Mouse (Mus musculus) heart, embryonic 15.5 days (tissue): ENCODE data around the gene Mpzl1. TPM values are rescaled to one million over a fixed set of nuclear protein-coding genes. Genes with fewer than 3 reads are reported as not detected.

Source experiments
- ATAC-seq: fragments of 200-750 bp; cut with Nextera tagmentation; replicated peaks from 2 replicates; pipeline ENCODE4 v1.8.0; 2017; ENCODE audit warnings: low read depth, moderate TSS enrichment; ENCODE audit not compliant: insufficient number of reproducible peaks, insufficient read depth, low FRiP score
- H3K27ac ChIP-seq: fragments of 300-500 bp; sonication (generic); 2 replicates; pipeline ENCODE4 v1.5.1; 2015; ENCODE audit warnings: mild to moderate bottlenecking, inconsistent platforms
- H3K27me3 ChIP-seq: fragments of 300-500 bp; sonication (generic); 2 replicates; pipeline ENCODE4 v1.6.1; 2015; ENCODE audit warnings: inconsistent platforms
- H3K36me3 ChIP-seq: fragments of 300-500 bp; sonication (generic); 2 replicates; pipeline ENCODE4 v1.6.1; 2015; ENCODE audit warnings: mild to moderate bottlenecking, inconsistent platforms
- H3K4me1 ChIP-seq: fragments of 300-500 bp; sonication (generic); replicated peaks from 2 replicates; pipeline ENCODE4 v1.6.1; 2015; ENCODE audit warnings: inconsistent platforms
- H3K4me2 ChIP-seq: fragments of 300-500 bp; sonication (generic); 2 replicates; pipeline ENCODE4 v1.6.1; 2015; ENCODE audit warnings: inconsistent platforms, mild to moderate bottlenecking, moderate library complexity
- H3K4me3 ChIP-seq: fragments of 300-500 bp; sonication (generic); 2 replicates; pipeline ENCODE4 v1.5.1; 2015; ENCODE audit warnings: mild to moderate bottlenecking, inconsistent platforms
- H3K9ac ChIP-seq: fragments of 300-500 bp; sonication (generic); 2 replicates; pipeline ENCODE4 v1.6.1; 2015; ENCODE audit warnings: mild to moderate bottlenecking, inconsistent platforms
- H3K9me3 ChIP-seq: fragments of 300-500 bp; sonication (generic); replicated peaks from 2 replicates; pipeline ENCODE4 v1.6.1; 2016; ENCODE audit warnings: inconsistent platforms
- WGBS: fragments of 180-500 bp; shearing (Covaris S2); methylation state at CpG from one replicate; pipeline ENCODE4 v1.1.7; 2015; ENCODE audit warnings: mixed read lengths; 5-methylcytosine and 5-hydroxymethylcytosine counted together
- polyA plus RNA-seq: library from polyadenylated mRNA; unstranded; fragments of >200 nt; fragmentation: Nextera tagmentation; extraction: Ambion mirVana; gene quantifications from 2 replicates; pipeline ENCODE4 v1.2.1, GENCODE M21; 2015

Gene Mpzl1
- polyA plus RNA-seq, 1 experiment from 2014 or later, result 89.9 TPM

- 33% methylated on average over 17 of the region's 17 CpGs for WGBS
- no peaks in the 10 kb centered on the region for H3K9me3 ChIP-seq
- peaks cover 34% of the 10 kb centered on the region for H3K4me1 ChIP-seq
- peak overlapping the region; percentile 94 for H3K4me3 ChIP-seq
- peak overlapping the region; percentile 98 for H3K27ac ChIP-seq
- H3K27me3 ChIP-seq, result no peaks in the 10 kb centered on the region
- no peaks in the 10 kb centered on the region for H3K36me3 ChIP-seq
- no peak for ATAC-seq
- peak overlapping the region; percentile 74 for H3K4me2 ChIP-seq
- H3K9ac ChIP-seq, result peak overlapping the region; percentile 53
Observed at GRCm38 (mm10) chr1:165635055-165635897, 938 bp upstream of the Mpzl1 start.

GRCm38 (mm10) chr1:165633345-165633744 lies 993 bp downstream of the Mpzl1 start:
- Histone ChIP-seq H3K27me3 (no peaks in the 10 kb centered on the region), H3K27ac (peak overlapping the region; percentile 98; the same call in 1 of the 2 replicates), H3K9me3 (no peaks in the 10 kb centered on the region), H3K36me3 (no peaks in the 10 kb centered on the region), H3K4me2 (peak overlapping the region; percentile 74), H3K4me3 (peak overlapping the region; percentile 94), H3K9ac (peak overlapping the region; percentile 90), H3K4me1 (peaks cover 39% of the 10 kb centered on the region)
- no peak for ATAC-seq
- 8% methylated on average over 12 of the region's 12 CpGs for WGBS

- 79% methylated on average over 8 of the region's 8 CpGs for WGBS
- no peak overlapping the region for H3K9ac ChIP-seq
- no peaks in the 10 kb centered on the region for H3K9me3 ChIP-seq
- H3K4me2 ChIP-seq, result no peak overlapping the region
- H3K36me3 ChIP-seq, result no peaks in the 10 kb centered on the region
- no peaks in the 10 kb centered on the region for H3K27me3 ChIP-seq
- H3K4me3 ChIP-seq, result no peak overlapping the region
- H3K4me1 ChIP-seq, result peaks cover 46% of the 10 kb centered on the region
- no peak for ATAC-seq
- H3K27ac ChIP-seq, result no peak overlapping the region
Observed at GRCm38 (mm10) chr1:165631136-165631535, 3.2 kb downstream of the Mpzl1 start.

- Histone ChIP-seq H3K4me1 (peaks cover 42% of the 10 kb centered on the region), H3K4me3 (no peak overlapping the region), H3K36me3 (no peaks in the 10 kb centered on the region), H3K27me3 (no peaks in the 10 kb centered on the region), H3K27ac (peak overlapping the region; percentile 34), H3K9me3 (no peaks in the 10 kb centered on the region), H3K9ac (no peak overlapping the region), H3K4me2 (0 out of 2 replicates have a peak overlapping the region, but pooled peaks have one; percentile 3)
- no peak for ATAC-seq
- 43% methylated on average over 8 of the region's 8 CpGs for WGBS
Observed at GRCm38 (mm10) chr1:165629975-165630374, 4.4 kb downstream of the Mpzl1 start.

GRCm38 (mm10) chr1:165628603-165629002 lies 5.7 kb downstream of the Mpzl1 start:
- no peaks in the 10 kb centered on the region for H3K27me3 ChIP-seq
- H3K4me2 ChIP-seq, result no peak overlapping the region
- 32% methylated on average over 1 of the region's 1 CpGs for WGBS
- H3K4me1 ChIP-seq, result peaks cover 40% of the 10 kb centered on the region
- no peak overlapping the region for H3K9ac ChIP-seq
- H3K36me3 ChIP-seq, result no peaks in the 10 kb centered on the region
- ATAC-seq, result no peak
- no peaks in the 10 kb centered on the region for H3K9me3 ChIP-seq
- H3K4me3 ChIP-seq, result no peak overlapping the region
- no peak overlapping the region for H3K27ac ChIP-seq

GRCm38 (mm10) chr1:165625896-165626295 lies 8.4 kb downstream of the Mpzl1 start:
- WGBS, result 75% methylated on average over 5 of the region's 5 CpGs
- H3K9ac ChIP-seq, result no peak overlapping the region
- no peaks in the 10 kb centered on the region for H3K27me3 ChIP-seq
- ATAC-seq, result no peak
- no peaks in the 10 kb centered on the region for H3K36me3 ChIP-seq
- H3K4me2 ChIP-seq, result no peak overlapping the region
- H3K9me3 ChIP-seq, result no peaks in the 10 kb centered on the region
- no peak overlapping the region for H3K4me3 ChIP-seq
- H3K4me1 ChIP-seq, result peaks cover 24% of the 10 kb centered on the region
- H3K27ac ChIP-seq, result peak overlapping the region; percentile 51; the same call in 1 of the 2 replicates

- Histone ChIP-seq H3K9ac (no peak overlapping the region), H3K27me3 (no peaks in the 10 kb centered on the region), H3K4me2 (no peak overlapping the region), H3K4me3 (no peak overlapping the region), H3K9me3 (no peaks in the 10 kb centered on the region), H3K27ac (no peak overlapping the region), H3K36me3 (no peaks in the 10 kb centered on the region), H3K4me1 (peaks cover 20% of the 10 kb centered on the region)
- 69% methylated on average over 5 of the region's 5 CpGs for WGBS
- no peak for ATAC-seq
Observed at GRCm38 (mm10) chr1:165625058-165625457, 9.3 kb downstream of the Mpzl1 start.

GRCm38 (mm10) chr1:165618201-165618624 lies 16.1 kb downstream of the Mpzl1 start:
- Histone ChIP-seq H3K4me2 (peak overlapping the region; percentile 42), H3K36me3 (peaks cover 8% of the 10 kb centered on the region), H3K4me3 (peak overlapping the region; percentile 4), H3K27me3 (no peaks in the 10 kb centered on the region), H3K9ac (no peak overlapping the region), H3K4me1 (peaks cover 22% of the 10 kb centered on the region), H3K9me3 (0 out of 2 replicates have a peak, but pooled peaks cover 3% of the 10 kb centered on the region), H3K27ac (peak overlapping the region; percentile 83)
- peak; percentile 61 for ATAC-seq
- 25% methylated on average over 9 of the region's 9 CpGs for WGBS

GRCm38 (mm10) chr1:165617166-165617891 lies 17.0 kb downstream of the Mpzl1 start:
- H3K4me1 ChIP-seq, result peaks cover 26% of the 10 kb centered on the region
- peak overlapping the region; percentile 83 for H3K27ac ChIP-seq
- H3K4me3 ChIP-seq, result no peak overlapping the region
- H3K4me2 ChIP-seq, result peak overlapping the region; percentile 8; the same call in 1 of the 2 replicates
- peak; percentile 50 for ATAC-seq
- no peak overlapping the region for H3K9ac ChIP-seq
- WGBS, result 37% methylated on average over 15 of the region's 15 CpGs
- peaks cover 8% of the 10 kb centered on the region for H3K36me3 ChIP-seq
- H3K9me3 ChIP-seq, result 0 out of 2 replicates have a peak, but pooled peaks cover 3% of the 10 kb centered on the region
- H3K27me3 ChIP-seq, result no peaks in the 10 kb centered on the region

GRCm38 (mm10) chr1:165616652-165617051 lies 17.7 kb downstream of the Mpzl1 start:
- whole genome bisulfite sequencing, result 46% methylated on average over 7 of the region's 7 CpGs
- peaks cover 8% of the 10 kb centered on the region for H3K36me3 ChIP-seq
- H3K4me1 ChIP-seq, result peaks cover 26% of the 10 kb centered on the region
- no peak overlapping the region for H3K4me3 ChIP-seq
- ATAC-seq, result no peak
- H3K27ac ChIP-seq, result peak overlapping the region; percentile 83
- H3K9ac ChIP-seq, result no peak overlapping the region
- 0 out of 2 replicates have a peak, but pooled peaks cover 3% of the 10 kb centered on the region for H3K9me3 ChIP-seq
- no peaks in the 10 kb centered on the region for H3K27me3 ChIP-seq
- 0 out of 2 replicates have a peak overlapping the region, but pooled peaks have one; percentile 8 for H3K4me2 ChIP-seq

- peaks cover 25% of the 10 kb centered on the region for H3K4me1 ChIP-seq
- ATAC-seq, result no peak
- H3K4me3 ChIP-seq, result no peak overlapping the region
- H3K36me3 ChIP-seq, result peaks cover 8% of the 10 kb centered on the region
- WGBS, result 86% methylated on average over 3 of the region's 3 CpGs
- no peaks in the 10 kb centered on the region for H3K27me3 ChIP-seq
- H3K27ac ChIP-seq, result no peak overlapping the region
- no peak overlapping the region for H3K9ac ChIP-seq
- H3K4me2 ChIP-seq, result no peak overlapping the region
- 0 out of 2 replicates have a peak, but pooled peaks cover 3% of the 10 kb centered on the region for H3K9me3 ChIP-seq
Observed at GRCm38 (mm10) chr1:165614793-165615192, 19.5 kb downstream of the Mpzl1 start.
